Mouse (Mus musculus): ENCODE data around the gene Gstt4. TPM values are rescaled to one million over a fixed set of nuclear protein-coding genes. Genes with fewer than 3 reads are reported as not detected.
"Not testable (repeated sequence)": the region's sequence is repeated elsewhere in the genome, so short reads cannot be mapped to it uniquely, and the experiment has no call there.

The Gstt4 gene
- polyA plus RNA-seq, 1 experiment from 2014 or later: not detected

DNA sequence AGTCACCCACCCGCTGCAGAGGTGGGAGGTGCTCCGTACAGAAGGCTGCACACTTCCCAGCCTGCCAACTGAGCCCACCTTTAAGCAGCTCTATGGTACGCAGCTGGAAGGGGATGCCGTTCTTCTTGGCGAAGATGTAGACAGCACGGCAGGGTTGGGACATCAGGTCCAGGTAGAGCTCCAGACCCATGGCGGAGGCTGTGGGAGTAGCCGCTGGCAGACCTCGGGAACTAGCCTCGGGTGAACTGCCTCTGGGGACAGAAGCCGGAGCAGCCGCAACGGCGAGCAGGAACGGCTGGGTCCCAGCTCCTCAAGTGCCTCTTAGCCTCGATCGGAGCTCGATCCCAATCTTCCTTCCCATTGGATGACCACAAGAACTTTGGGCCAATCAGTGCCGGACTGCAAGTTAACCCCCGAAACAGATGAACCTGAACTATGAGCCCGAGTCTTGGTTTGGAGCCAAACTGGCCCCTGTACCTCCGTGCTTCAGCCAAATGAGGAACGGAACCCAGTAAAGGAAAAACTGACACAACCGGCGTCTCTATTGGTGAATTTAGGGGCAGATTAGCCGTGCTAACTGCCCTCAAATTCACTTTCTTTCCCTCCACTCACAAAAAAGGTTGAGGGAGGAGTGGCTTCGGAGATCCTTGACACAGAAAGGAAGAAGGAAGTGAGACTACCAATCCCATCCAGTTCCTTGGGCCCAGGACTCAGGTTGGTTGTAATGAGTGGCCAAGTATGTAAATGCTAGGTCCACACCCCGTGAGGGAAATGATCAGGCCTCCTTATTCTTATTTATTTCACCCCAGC lies 41.4 kb downstream of the Gstt4 start, which contains the start of the genes Gm20441 and Gstt3:
Gene Gm20441 (minus strand): TSS at position 186 of the 810 bp plus-strand sequence.
Gene Gstt3 (minus strand): TSS at position 646 of the 810 bp plus-strand sequence.
- no peak within 1 kb of the TSS; the same call in 1 of the 2 replicates for H3K9ac ChIP-seq
- H3K36me3 ChIP-seq: no peaks in the 10 kb centered on the region
- H3K27me3 ChIP-seq (replicated peaks): peaks cover 88% of the 10 kb centered on the region
- H3K4me2 ChIP-seq: peak within 1 kb of the TSS; percentile 60
- 0 out of 2 replicates have a peak, but pooled peaks cover 3% of the 10 kb centered on the region for H3K4me1 ChIP-seq
- H3K9me3 ChIP-seq (replicated peaks): no peaks in the 10 kb centered on the region
- WGBS (ENCODE audit: insufficient replicate concordance): 2% methylated on average over 28 of the region's 28 CpGs
- peak within 1 kb of the TSS; percentile 41 for H3K4me3 ChIP-seq
- H3K27ac ChIP-seq: no peak within 1 kb of the TSS
- ATAC-seq: peak; percentile 24; the same call in 1 of the 2 replicates

GRCm38 (mm10) chr10:75779206-75780174 lies 42.9 kb downstream of the Gstt4 start:
- Histone ChIP-seq H3K27ac (no peak overlapping the region), H3K4me2 (peak overlapping the region; percentile 60), H3K9ac (no peak overlapping the region), H3K36me3 (no peaks in the 10 kb centered on the region), H3K27me3 (replicated peaks) (peaks cover 83% of the 10 kb centered on the region), H3K9me3 (replicated peaks) (no peaks in the 10 kb centered on the region), H3K4me3 (no peak overlapping the region), H3K4me1 (0 out of 2 replicates have a peak, but pooled peaks cover 3% of the 10 kb centered on the region)
- 33% methylated on average over 15 of the region's 15 CpGs for WGBS (ENCODE audit: insufficient replicate concordance)
- no peak for ATAC-seq

DNA sequence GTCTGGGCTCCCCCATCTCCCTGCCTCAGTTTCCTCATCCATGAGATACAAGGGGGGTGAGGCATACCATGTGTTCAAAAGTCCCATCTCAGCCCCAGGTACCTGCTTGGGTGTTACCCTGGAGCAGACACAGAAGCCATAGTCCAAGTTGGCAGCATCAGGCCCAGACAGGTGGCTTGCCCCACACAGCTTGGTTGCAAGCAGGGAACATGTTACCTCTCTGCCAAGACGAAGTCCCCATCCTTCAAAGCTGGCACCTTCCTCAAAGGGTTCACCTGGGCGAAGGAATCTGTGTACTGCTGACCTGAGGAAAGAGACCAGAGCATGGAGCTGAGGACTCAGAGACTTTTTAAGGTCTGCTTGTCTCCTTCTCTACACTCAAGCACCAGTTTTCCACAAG lies 44.5 kb downstream of the Gstt4 start:
- no peak for ATAC-seq
- Histone ChIP-seq H3K36me3 (no peaks in the 10 kb centered on the region), H3K4me3 (no peak overlapping the region), H3K4me2 (no peak overlapping the region), H3K9me3 (replicated peaks) (no peaks in the 10 kb centered on the region), H3K27me3 (replicated peaks) (peaks cover 69% of the 10 kb centered on the region), H3K4me1 (peaks cover 15% of the 10 kb centered on the region), H3K9ac (no peak overlapping the region), H3K27ac (no peak overlapping the region)
- WGBS (ENCODE audit: insufficient replicate concordance): 51% methylated on average over 2 of the region's 2 CpGs

- H3K4me3 ChIP-seq: no peak overlapping the region
- 72% methylated on average over 6 of the region's 6 CpGs for WGBS (ENCODE audit: insufficient replicate concordance)
- H3K4me1 ChIP-seq: peaks cover 25% of the 10 kb centered on the region
- H3K36me3 ChIP-seq: no peaks in the 10 kb centered on the region
- H3K4me2 ChIP-seq: no peak overlapping the region
- H3K27me3 ChIP-seq (replicated peaks): peaks cover 56% of the 10 kb centered on the region
- ATAC-seq: no peak
- no peaks in the 10 kb centered on the region for H3K9me3 ChIP-seq (replicated peaks)
- no peak overlapping the region for H3K27ac ChIP-seq
- no peak overlapping the region for H3K9ac ChIP-seq
Measured at GRCm38 (mm10) chr10:75776562-75776961, 45.8 kb downstream of the Gstt4 start.

DNA sequence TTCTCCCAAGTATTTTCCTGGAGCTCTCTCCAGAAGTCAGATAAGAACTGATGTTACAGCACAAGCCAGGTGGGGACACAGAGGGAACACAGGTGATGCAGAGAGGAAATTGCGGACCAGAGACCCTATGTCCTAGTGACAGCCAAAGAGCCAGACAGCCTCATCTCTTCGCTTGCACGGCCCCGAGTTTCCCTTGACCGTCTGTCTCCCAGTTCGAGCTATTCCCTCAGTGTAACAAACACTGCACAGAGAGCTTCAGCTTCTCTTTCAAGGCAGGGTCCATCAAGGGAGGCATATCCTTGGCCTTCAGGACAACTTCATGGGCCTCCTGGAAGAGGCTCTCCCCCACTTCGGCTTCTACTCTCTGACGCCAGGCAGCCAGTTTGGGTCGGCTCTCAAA lies 47.8 kb downstream of the Gstt4 start:
- Histone ChIP-seq H3K9ac (no peak overlapping the region), H3K27ac (no peak overlapping the region), H3K9me3 (replicated peaks) (no peaks in the 10 kb centered on the region), H3K4me1 (peaks cover 24% of the 10 kb centered on the region), H3K27me3 (replicated peaks) (peaks cover 36% of the 10 kb centered on the region), H3K4me2 (no peak overlapping the region), H3K36me3 (no peaks in the 10 kb centered on the region), H3K4me3 (no peak overlapping the region)
- ATAC-seq: no peak
- 79% methylated on average over 9 of the region's 9 CpGs for WGBS (ENCODE audit: insufficient replicate concordance)

- Histone ChIP-seq H3K9me3 (replicated peaks) (no peaks in the 10 kb centered on the region), H3K4me2 (peak overlapping the region; percentile 99; the same call in 1 of the 2 replicates), H3K36me3 (no peaks in the 10 kb centered on the region), H3K4me3 (no peak overlapping the region), H3K4me1 (peaks cover 24% of the 10 kb centered on the region), H3K9ac (no peak overlapping the region), H3K27me3 (replicated peaks) (peaks cover 31% of the 10 kb centered on the region), H3K27ac (no peak overlapping the region)
- WGBS (ENCODE audit: insufficient replicate concordance): 79% methylated on average over 5 of the region's 5 CpGs
- ATAC-seq: no peak
Measured at GRCm38 (mm10) chr10:75774102-75774501, 48.2 kb downstream of the Gstt4 start.

GRCm38 (mm10) chr10:75772795-75773664 lies 49.3 kb downstream of the Gstt4 start, which contains the start of gene Ddt:
Gene Ddt, minus strand, starts transcription at chr10:75773414.
- Histone ChIP-seq H3K4me1 (peaks cover 24% of the 10 kb centered on the region), H3K9ac (peak within 1 kb of the TSS; percentile 78), H3K4me3 (peak within 1 kb of the TSS; percentile 72), H3K9me3 (replicated peaks) (no peaks in the 10 kb centered on the region), H3K4me2 (peak within 1 kb of the TSS; percentile 99), H3K36me3 (no peaks in the 10 kb centered on the region), H3K27ac (peak within 1 kb of the TSS; percentile 72), H3K27me3 (replicated peaks) (peaks cover 22% of the 10 kb centered on the region)
- peak; percentile 92 for ATAC-seq
- WGBS (ENCODE audit: insufficient replicate concordance): under 1% methylated on average over 46 of the region's 47 CpGs

GRCm38 (mm10) chr10:75767756-75768155 lies 54.6 kb downstream of the Gstt4 start:
- H3K9me3 ChIP-seq (replicated peaks); H3K4me3 ChIP-seq; H3K27ac ChIP-seq; ATAC-seq; H3K4me2 ChIP-seq; H3K27me3 ChIP-seq (replicated peaks); H3K36me3 ChIP-seq; H3K9ac ChIP-seq: not testable (repeated sequence)
- 40% methylated on average over 5 of the region's 5 CpGs for WGBS (ENCODE audit: insufficient replicate concordance)
- H3K4me1 ChIP-seq: peaks cover 36% of the 10 kb centered on the region

DNA sequence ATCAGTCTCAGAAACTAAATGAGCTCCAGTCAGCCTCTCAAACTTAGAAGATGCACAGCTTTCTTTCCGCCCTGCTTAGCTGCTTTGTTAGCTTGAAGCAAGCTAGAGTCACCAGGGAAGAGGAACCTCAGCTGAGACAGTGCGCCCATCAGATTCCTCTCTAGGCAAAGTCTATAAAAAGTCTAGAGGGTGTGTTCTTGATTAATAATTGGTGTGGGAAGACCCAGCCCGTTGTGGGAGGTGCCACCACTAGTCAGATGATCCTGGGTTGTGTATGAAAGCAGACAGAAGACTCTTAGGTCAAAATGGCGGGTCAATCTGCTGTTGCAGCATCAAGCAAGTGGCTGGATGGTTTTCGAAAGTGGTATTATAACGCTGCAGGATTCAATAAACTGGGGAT lies 55.5 kb downstream of the Gstt4 start:
- H3K27me3 ChIP-seq (replicated peaks): no peaks in the 10 kb centered on the region
- peaks cover 6% of the 10 kb centered on the region for H3K36me3 ChIP-seq
- H3K4me1 ChIP-seq: peaks cover 38% of the 10 kb centered on the region
- H3K9ac ChIP-seq: no peak overlapping the region
- H3K9me3 ChIP-seq (replicated peaks): no peaks in the 10 kb centered on the region
- WGBS (ENCODE audit: insufficient replicate concordance): 72% methylated on average over 6 of the region's 6 CpGs
- H3K4me3 ChIP-seq: no peak overlapping the region
- no peak for ATAC-seq
- no peak overlapping the region for H3K4me2 ChIP-seq
- no peak overlapping the region for H3K27ac ChIP-seq

Data from liver, embryonic 12.5 days (tissue).